Mouse (Mus musculus): ENCODE results near the gene H2al2a. TPM values are rescaled to one million over a fixed set of nuclear protein-coding genes. Genes with fewer than 3 reads are reported as not detected.

H2al2a gene
- polyA plus RNA-seq, 1 experiment = not detected

DNA sequence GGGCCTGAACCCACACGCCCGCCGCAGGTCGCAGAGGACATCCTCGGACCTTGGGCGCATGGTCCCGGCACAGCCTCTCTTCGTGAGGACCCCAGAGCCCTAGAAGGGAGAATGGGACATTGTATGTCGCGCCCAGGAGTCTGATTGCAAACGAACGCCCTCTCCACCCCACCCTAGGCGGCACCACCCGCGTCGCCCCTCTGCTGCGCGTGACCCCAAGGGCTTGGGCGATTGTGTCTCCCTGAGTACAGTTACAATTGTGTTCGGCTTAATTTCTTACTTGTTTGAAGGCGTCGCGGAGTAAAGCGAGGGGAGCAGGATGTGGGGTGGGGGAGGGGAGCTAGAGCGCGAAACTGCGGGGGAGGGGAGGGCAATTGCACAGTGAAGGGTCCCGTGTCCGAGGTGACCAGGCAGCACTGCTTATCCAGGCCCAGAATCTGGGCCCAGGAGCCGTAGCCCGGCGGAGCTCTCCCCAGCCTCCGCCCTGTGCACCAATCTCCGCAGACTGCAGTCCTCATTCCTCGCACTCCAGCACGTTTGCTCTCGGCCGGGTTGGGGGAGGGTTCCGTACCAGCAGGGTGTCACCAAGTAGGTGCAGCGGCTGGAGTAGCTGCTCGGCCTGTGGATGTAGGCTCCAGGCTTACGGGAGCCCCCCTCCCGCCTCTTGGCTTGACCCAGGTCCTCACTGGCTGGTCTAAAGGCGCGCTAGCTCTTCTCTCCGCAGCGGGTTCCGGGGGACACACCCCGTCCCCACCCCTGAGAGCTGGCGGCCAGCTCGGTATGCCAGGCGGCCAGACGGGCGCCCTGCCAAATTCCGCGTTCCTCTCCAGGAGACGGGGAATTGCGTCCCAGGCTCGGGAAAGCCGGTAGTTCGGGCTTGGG is 31.6 kb upstream of the H2al2a start:
- DNase-seq (ENCODE audit: low read depth, low spot score) = peak; percentile 74
- under 1% methylated on average over 61 of the region's 61 CpGs for WGBS

- DNase-seq (ENCODE audit: low read depth, low spot score) = peak; percentile 75
- under 1% methylated on average over 44 of the region's 44 CpGs for WGBS
These were observed 30.8 kb upstream of the H2al2a start for GRCm38 (mm10) chr2:18027448-18028139.

GRCm38 (mm10) chr2:18026116-18026947 is 29.6 kb upstream of the H2al2a start:
- DNase-seq (ENCODE audit: low read depth, low spot score) = no peak
- 1% methylated on average over 44 of the region's 44 CpGs for WGBS

DNA sequence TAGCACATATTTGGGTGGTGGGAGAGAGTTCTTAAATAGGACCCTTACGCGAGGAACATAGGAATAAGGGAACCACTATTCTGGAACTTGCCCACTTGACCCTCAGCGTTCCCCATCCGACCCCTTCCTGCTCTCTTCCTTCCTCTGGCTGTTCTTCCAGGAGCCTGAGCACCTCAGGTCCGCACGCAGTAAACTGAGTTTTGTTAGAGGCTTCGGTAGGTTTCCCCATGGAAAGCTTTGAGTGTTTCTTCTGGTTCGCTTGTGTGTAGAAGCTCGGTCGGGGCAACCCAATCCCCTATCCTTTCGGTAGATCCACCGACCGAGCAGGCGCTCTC is 29.0 kb upstream of the H2al2a start:
- 11% methylated on average over 14 of the region's 14 CpGs for WGBS
- DNase-seq (ENCODE audit: low read depth, low spot score) = no peak

DNA sequence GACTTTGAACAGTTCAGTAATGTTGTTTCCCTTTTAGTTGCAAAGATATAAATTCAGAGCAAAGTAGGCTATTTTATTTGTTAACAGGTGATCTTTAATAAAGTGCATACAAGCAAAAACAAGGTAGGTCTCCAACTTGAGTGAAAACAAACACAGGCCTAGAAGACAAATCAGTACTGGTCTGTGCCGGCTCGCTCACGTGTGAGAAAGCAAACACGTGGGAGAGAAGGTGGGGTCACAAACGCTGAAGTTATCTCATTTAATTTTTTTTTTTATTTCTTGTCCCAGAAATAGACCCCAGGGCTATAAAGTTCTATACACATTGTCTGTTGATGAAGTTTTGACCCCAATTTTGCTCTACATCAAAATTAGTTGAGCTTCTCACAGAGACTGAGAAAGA is 28.4 kb upstream of the H2al2a start:
- no peak for DNase-seq (ENCODE audit: low read depth, low spot score)

DNA sequence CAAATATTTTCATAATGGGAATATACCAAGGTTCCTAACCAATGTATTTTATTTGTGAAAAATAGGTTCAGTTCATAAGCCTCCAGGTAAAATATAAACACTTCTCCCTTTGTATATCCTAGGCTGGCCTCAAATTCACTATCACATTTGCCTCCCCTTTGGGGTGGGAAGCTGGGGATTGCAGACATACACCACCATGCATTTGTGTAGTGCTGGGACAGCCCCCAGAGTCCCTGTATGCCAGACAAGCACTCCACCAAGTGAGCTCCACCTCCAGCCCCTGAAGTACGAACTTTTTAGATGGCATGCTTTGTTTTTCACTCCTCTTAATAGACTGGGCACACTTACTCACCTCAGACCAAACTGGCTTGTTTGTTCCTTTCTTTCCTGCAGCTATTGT is 26.1 kb upstream of the H2al2a start:
- no peak for DNase-seq (ENCODE audit: low read depth, low spot score)
- WGBS = 55% methylated on average over 1 of the region's 1 CpGs

More for the DNA sequence above, 28.4 kb upstream of the H2al2a start:
- 79% methylated on average over 5 of the region's 5 CpGs for whole genome bisulfite sequencing

DNA sequence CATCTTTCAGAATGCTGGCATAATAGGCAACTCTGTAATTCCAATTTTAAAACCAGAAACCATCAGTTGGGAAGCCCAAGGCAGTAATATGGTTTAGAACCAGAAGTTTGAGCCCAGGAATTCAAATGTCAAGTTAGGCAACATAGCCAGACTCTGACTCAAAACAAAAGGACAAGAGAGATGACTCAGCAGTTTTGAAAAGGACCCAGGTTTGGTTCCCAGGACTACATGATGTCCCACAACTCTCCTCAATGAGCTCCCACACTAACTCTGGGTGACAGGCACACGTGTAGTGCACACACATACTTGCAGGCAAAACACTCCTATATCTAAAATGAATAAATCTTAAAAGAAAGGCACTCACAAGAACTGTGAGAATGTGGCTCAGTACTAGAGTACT is 22.4 kb upstream of the H2al2a start:
- no peak for DNase-seq (ENCODE audit: low read depth, low spot score)
- WGBS = 73% methylated on average over 1 of the region's 1 CpGs

DNA sequence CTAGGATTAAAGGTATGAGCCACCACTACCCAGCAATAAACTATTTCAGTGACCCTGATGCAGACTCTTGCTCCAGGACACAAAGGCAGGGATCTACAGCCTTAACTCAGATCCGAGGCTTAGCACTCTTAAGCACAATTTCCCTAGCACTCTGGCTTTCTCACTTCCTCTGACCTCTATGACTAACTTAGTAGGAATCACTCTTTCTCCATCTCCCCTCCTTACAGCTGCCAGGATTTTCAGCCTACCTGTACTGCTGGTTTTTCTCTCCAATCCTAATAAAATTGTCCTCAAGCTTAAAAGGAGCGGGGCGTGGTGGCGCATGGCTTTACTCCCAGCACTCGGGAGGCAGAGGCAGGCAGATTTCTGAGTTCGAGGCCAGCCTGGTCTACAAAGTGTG is 20.6 kb upstream of the H2al2a start:
- DNase-seq (ENCODE audit: low read depth, low spot score) = no peak
- WGBS = 98% methylated on average over 6 of the region's 6 CpGs

DNA sequence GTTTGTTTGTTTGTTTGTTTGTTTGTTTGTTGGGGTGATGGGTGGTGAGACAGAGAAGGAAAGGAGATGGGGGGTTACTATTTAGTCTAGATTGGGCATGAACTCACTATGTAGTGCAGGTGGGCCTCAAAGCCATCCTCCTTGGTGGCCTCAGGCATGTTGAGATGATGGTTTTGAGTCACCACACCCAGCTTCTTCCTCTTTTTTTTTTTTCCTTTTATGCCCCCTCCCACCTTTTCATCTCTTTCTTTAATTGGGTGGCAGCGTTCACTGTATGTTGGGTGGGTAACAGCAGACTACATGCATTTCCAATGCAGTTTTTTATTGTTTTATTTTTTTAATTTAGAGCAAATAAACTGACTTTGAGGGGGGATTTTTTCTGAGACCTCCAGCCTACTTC is 19.9 kb upstream of the H2al2a start:
- no peak for DNase-seq (ENCODE audit: low read depth, low spot score)
- WGBS = 79% methylated on average over 1 of the region's 1 CpGs

GRCm38 (mm10) chr2:18015581-18015980 is 18.8 kb upstream of the H2al2a start:
- WGBS = 66% methylated on average over 3 of the region's 3 CpGs
- no peak for DNase-seq (ENCODE audit: low read depth, low spot score)

- DNase-seq (ENCODE audit: low read depth, low spot score) = no peak
- 91% methylated on average over 3 of the region's 3 CpGs for WGBS
These were observed 16.1 kb upstream of the H2al2a start for GRCm38 (mm10) chr2:18012866-18013265.

DNA sequence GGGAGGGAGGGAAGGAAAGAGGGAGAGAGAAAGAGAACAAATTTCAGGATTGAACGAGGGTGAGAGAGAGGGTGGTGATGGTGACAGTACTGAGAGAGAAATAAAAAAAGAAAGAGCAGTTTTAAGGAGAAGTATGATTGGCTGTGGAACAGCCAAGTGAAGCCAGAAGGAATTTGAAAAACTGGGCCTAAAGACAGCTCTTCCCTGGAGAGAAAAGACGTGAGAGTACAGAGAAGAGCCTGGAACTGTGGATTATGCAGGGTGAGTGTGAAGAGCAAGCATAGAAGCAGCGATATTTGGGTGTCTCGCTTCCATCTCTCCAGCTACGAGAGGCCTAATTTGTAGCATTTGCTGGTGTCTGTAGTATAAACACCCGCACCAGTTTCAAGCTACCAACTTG is 14.5 kb upstream of the H2al2a start:
- 86% methylated on average over 6 of the region's 6 CpGs for WGBS
- DNase-seq (ENCODE audit: low read depth, low spot score) = no peak

DNA sequence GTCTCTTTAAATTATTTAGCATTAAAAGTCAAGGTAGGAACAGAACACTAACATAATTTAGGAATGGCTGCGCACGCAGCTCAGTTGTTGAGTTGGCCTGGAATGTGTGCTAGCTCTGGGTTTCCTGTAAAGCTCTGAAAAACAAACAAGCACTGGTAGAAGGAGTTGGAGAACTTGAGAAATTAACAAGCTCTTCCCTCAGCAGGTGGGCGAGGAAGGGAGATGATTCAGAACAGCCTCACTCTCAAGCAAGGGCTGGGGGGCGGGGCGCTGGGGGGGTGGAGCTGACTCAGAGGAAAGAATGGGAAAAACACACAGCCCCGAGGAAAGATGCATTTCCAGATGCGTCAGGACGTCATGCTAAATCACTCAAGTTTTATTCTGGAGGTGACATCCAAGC is 8.4 kb upstream of the H2al2a start:
- DNase-seq (ENCODE audit: low read depth, low spot score) = no peak

GRCm38 (mm10) chr2:18004286-18004685 is 7.5 kb upstream of the H2al2a start:
- DNase-seq (ENCODE audit: low read depth, low spot score) = no peak
- WGBS = 77% methylated on average over 4 of the region's 4 CpGs

More for the DNA sequence above, 8.4 kb upstream of the H2al2a start:
- 31% methylated on average over 8 of the region's 8 CpGs for WGBS

- no peak for DNase-seq (ENCODE audit: low read depth, low spot score)
- 86% methylated on average over 3 of the region's 3 CpGs for WGBS
These were observed 5.5 kb upstream of the H2al2a start for GRCm38 (mm10) chr2:18002306-18002705.

GRCm38 (mm10) chr2:17989562-17989961 is 7.2 kb downstream of the H2al2a start:
- no peak for DNase-seq (ENCODE audit: low read depth, low spot score)

- WGBS = 86% methylated on average over 3 of the region's 3 CpGs
- no peak for DNase-seq (ENCODE audit: low read depth, low spot score)
These were observed 7.6 kb downstream of the H2al2a start for GRCm38 (mm10) chr2:17989115-17989514.

- DNase-seq (ENCODE audit: low read depth, low spot score) = no peak
- WGBS = 76% methylated on average over 3 of the region's 3 CpGs
These were observed 10.1 kb downstream of the H2al2a start for GRCm38 (mm10) chr2:17986694-17987093.

DNA sequence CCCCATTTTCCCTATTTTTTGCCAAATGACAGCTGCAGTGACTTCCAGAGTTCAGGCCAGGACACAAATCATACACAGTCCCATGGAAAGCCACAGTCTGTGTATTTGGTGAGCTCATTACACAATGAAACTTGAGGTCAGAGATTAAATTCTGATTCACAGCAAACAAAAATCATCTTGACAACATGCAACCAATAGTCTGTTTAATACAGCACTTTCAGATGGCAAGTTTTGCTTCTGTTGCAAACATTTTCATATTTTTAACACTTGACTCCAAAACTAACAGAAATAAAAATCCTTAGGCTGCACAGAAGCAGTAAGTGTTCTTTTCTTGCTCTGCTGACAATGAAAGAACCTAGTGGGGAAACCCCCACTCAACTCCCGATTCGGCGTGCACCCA is 12.0 kb downstream of the H2al2a start:
- WGBS = 93% methylated on average over 3 of the region's 3 CpGs
- DNase-seq (ENCODE audit: low read depth, low spot score) = no peak

- DNase-seq (ENCODE audit: low read depth, low spot score) = no peak
- WGBS = 82% methylated on average over 1 of the region's 1 CpGs
These were observed 14.0 kb downstream of the H2al2a start for GRCm38 (mm10) chr2:17982747-17983146.
